Mouse (Mus musculus): ENCODE measurements at regions not wholly inside any gene's neighbourhood (a gene's known extent, or its start where the extent isn't known, plus 50 kb on each side); places are given as distances from the start of the nearest gene placed in this dataset.

GRCm38 (mm10) chr11:51911481-51911880, 54.0 kb upstream of the Jade2 start:
- Histone ChIP-seq H3K9me3 (replicated peaks) (no peaks in the 10 kb centered on the region), H3K4me2 (no peak overlapping the region), H3K9ac (no peak overlapping the region), H3K4me1 (replicated peaks) (peaks cover 13% of the 10 kb centered on the region), H3K27me3 (no peaks in the 10 kb centered on the region), H3K36me3 (no peaks in the 10 kb centered on the region), H3K27ac (no peak overlapping the region), H3K4me3 (no peak overlapping the region)
- 68% methylated on average over 3 of the region's 3 CpGs for WGBS
- no peak for ATAC-seq (replicated peaks; ENCODE audit: insufficient number of reproducible peaks, insufficient read depth, low FRiP score, low read depth)

GRCm38 (mm10) chr11:51915656-51916032, 51.8 kb upstream of the Cdkn2aipnl start:
- ATAC-seq (replicated peaks; ENCODE audit: insufficient number of reproducible peaks, insufficient read depth, low FRiP score, low read depth) = 0 out of 2 replicates have a peak, but pooled peaks have one; percentile 3
- no peaks in the 10 kb centered on the region for H3K36me3 ChIP-seq
- peaks cover 20% of the 10 kb centered on the region for H3K4me1 ChIP-seq (replicated peaks)
- 0 out of 2 replicates have a peak overlapping the region, but pooled peaks have one; percentile 6 for H3K9ac ChIP-seq
- peak overlapping the region; percentile 72 for H3K4me2 ChIP-seq
- WGBS = 10% methylated on average over 8 of the region's 8 CpGs
- peak overlapping the region; percentile 43 for H3K4me3 ChIP-seq
- peak overlapping the region; percentile 91 for H3K27ac ChIP-seq
- no peaks in the 10 kb centered on the region for H3K9me3 ChIP-seq (replicated peaks)
- H3K27me3 ChIP-seq = no peaks in the 10 kb centered on the region

- peaks cover 20% of the 10 kb centered on the region for H3K4me1 ChIP-seq (replicated peaks)
- H3K9me3 ChIP-seq (replicated peaks) = no peaks in the 10 kb centered on the region
- no peaks in the 10 kb centered on the region for H3K36me3 ChIP-seq
- H3K27ac ChIP-seq = peak overlapping the region; percentile 91
- H3K4me3 ChIP-seq = peak overlapping the region; percentile 43
- peak; percentile 88 for ATAC-seq (replicated peaks; ENCODE audit: insufficient number of reproducible peaks, insufficient read depth, low FRiP score, low read depth)
- H3K4me2 ChIP-seq = peak overlapping the region; percentile 72
- no peaks in the 10 kb centered on the region for H3K27me3 ChIP-seq
- H3K9ac ChIP-seq = peak overlapping the region; percentile 6; the same call in 1 of the 2 replicates
- under 1% methylated on average over 29 of the region's 29 CpGs for WGBS
Observed at GRCm38 (mm10) chr11:51916033-51916929, 51.2 kb upstream of the Cdkn2aipnl start.
